Mouse (Mus musculus): ENCODE data around the gene Fgfr2.

GRCm38 (mm10) chr7:132278658-132279057 lies 844.5 kb downstream of the Fgfr2 start:
- TF ChIP-seq CTCF (conservative IDR thresholded peaks at IDR 0.05; ENCODE audit: low read length), result no peak
- TF ChIP-seq POU5F1 (IDR thresholded peaks at IDR 0.05; ENCODE audit: borderline replicate concordance, low read length), result no peak

Measured in E14TG2a.4 (cell line).